Mouse (Mus musculus): ENCODE measurements around the gene Zfp618. TPM values are rescaled to one million over a fixed set of nuclear protein-coding genes. Genes with fewer than 3 reads are reported as not detected.

The Zfp618 gene
- total and polyA plus RNA-seq, 3 experiments: 0.05 TPM; not detected in 2

- Histone ChIP-seq H3K4me1 (ENCODE audit: insufficient read depth, low read depth, low read length) (no peaks in the 10 kb centered on the region), H3K4me3 (ENCODE audit: low read depth, low read length) (no peak overlapping the region), H3K9me3 (replicated peaks) (peaks cover 85% of the 10 kb centered on the region), H3K27me3 (ENCODE audit: insufficient read depth, low read length) (no peaks in the 10 kb centered on the region), H3K36me3 (replicated peaks) (no peaks in the 10 kb centered on the region)
- DNase-seq (ENCODE audit: low spot score) (no peak), ATAC-seq (ENCODE audit: extremely low read depth, insufficient number of reproducible peaks, low FRiP score, poor library complexity, severe bottlenecking) (no peak)
- TF ChIP-seq CTCF (IDR thresholded peaks at IDR 0.05; ENCODE audit: low read depth, low read length): no peak
- no peak for TF ChIP-seq TAL1 (conservative IDR thresholded peaks at IDR 0.05; ENCODE audit: low read depth, low read length)
- no peak for TF ChIP-seq POLR2AphosphoS5 (IDR thresholded peaks at IDR 0.05; ENCODE audit: insufficient replicate concordance, low read depth, low read length)
- no peak for TF ChIP-seq GATA2 (IDR thresholded peaks at IDR 0.05; ENCODE audit: borderline replicate concordance, low read depth, low read length)
- TF ChIP-seq GATA1 (IDR thresholded peaks at IDR 0.05; ENCODE audit: borderline replicate concordance, low read length): no peak
These were observed 70.6 kb downstream of the Zfp618 start for GRCm38 (mm10) chr4:63035991-63036390.

- ATAC-seq (ENCODE audit: extremely low read depth, insufficient number of reproducible peaks, low FRiP score, poor library complexity, severe bottlenecking) (no peak), DNase-seq (ENCODE audit: low spot score) (no peak)
- peaks cover 79% of the 10 kb centered on the region for H3K9me3 ChIP-seq (replicated peaks)
- H3K36me3 ChIP-seq (replicated peaks): no peaks in the 10 kb centered on the region
- TF ChIP-seq POLR2AphosphoS5 (IDR thresholded peaks at IDR 0.05; ENCODE audit: insufficient replicate concordance, low read depth, low read length) (no peak), CTCF (IDR thresholded peaks at IDR 0.05; ENCODE audit: low read depth, low read length) (no peak), TAL1 (conservative IDR thresholded peaks at IDR 0.05; ENCODE audit: low read depth, low read length) (no peak), GATA2 (IDR thresholded peaks at IDR 0.05; ENCODE audit: borderline replicate concordance, low read depth, low read length) (no peak), GATA1 (IDR thresholded peaks at IDR 0.05; ENCODE audit: borderline replicate concordance, low read length) (no peak)
- H3K4me3 ChIP-seq (ENCODE audit: low read depth, low read length): no peak overlapping the region
- no peaks in the 10 kb centered on the region for H3K27me3 ChIP-seq (ENCODE audit: insufficient read depth, low read length)
- no peaks in the 10 kb centered on the region for H3K4me1 ChIP-seq (ENCODE audit: insufficient read depth, low read depth, low read length)
These were observed 71.4 kb downstream of the Zfp618 start for GRCm38 (mm10) chr4:63036790-63037189.

- H3K27me3 ChIP-seq (ENCODE audit: insufficient read depth, low read length): no peaks in the 10 kb centered on the region
- DNase-seq (ENCODE audit: low spot score) (no peak), ATAC-seq (ENCODE audit: extremely low read depth, insufficient number of reproducible peaks, low FRiP score, poor library complexity, severe bottlenecking) (no peak)
- no peak overlapping the region for H3K4me3 ChIP-seq (ENCODE audit: low read depth, low read length)
- H3K36me3 ChIP-seq (replicated peaks): no peaks in the 10 kb centered on the region
- peaks cover 71% of the 10 kb centered on the region for H3K9me3 ChIP-seq (replicated peaks)
- no peaks in the 10 kb centered on the region for H3K4me1 ChIP-seq (ENCODE audit: insufficient read depth, low read depth, low read length)
- TF ChIP-seq TAL1 (conservative IDR thresholded peaks at IDR 0.05; ENCODE audit: low read depth, low read length): no peak
- no peak for TF ChIP-seq GATA1 (IDR thresholded peaks at IDR 0.05; ENCODE audit: borderline replicate concordance, low read length)
- no peak for TF ChIP-seq GATA2 (IDR thresholded peaks at IDR 0.05; ENCODE audit: borderline replicate concordance, low read depth, low read length)
- TF ChIP-seq POLR2AphosphoS5 (IDR thresholded peaks at IDR 0.05; ENCODE audit: insufficient replicate concordance, low read depth, low read length): no peak
- no peak for TF ChIP-seq CTCF (IDR thresholded peaks at IDR 0.05; ENCODE audit: low read depth, low read length)
These were observed 72.2 kb downstream of the Zfp618 start for GRCm38 (mm10) chr4:63037555-63037954.

GRCm38 (mm10) chr4:63038265-63038664 lies 72.9 kb downstream of the Zfp618 start:
- no peak overlapping the region for H3K4me3 ChIP-seq (ENCODE audit: low read depth, low read length)
- no peak for DNase-seq (ENCODE audit: low spot score)
- H3K36me3 ChIP-seq (replicated peaks): no peaks in the 10 kb centered on the region
- no peak for TF ChIP-seq GATA1 (IDR thresholded peaks at IDR 0.05; ENCODE audit: borderline replicate concordance, low read length)
- no peak for TF ChIP-seq TAL1 (conservative IDR thresholded peaks at IDR 0.05; ENCODE audit: low read depth, low read length)
- H3K27me3 ChIP-seq (ENCODE audit: insufficient read depth, low read length): no peaks in the 10 kb centered on the region
- peaks cover 67% of the 10 kb centered on the region for H3K9me3 ChIP-seq (replicated peaks)
- no peak for ATAC-seq (ENCODE audit: extremely low read depth, insufficient number of reproducible peaks, low FRiP score, poor library complexity, severe bottlenecking)
- H3K4me1 ChIP-seq (ENCODE audit: insufficient read depth, low read depth, low read length): no peaks in the 10 kb centered on the region

DNA sequence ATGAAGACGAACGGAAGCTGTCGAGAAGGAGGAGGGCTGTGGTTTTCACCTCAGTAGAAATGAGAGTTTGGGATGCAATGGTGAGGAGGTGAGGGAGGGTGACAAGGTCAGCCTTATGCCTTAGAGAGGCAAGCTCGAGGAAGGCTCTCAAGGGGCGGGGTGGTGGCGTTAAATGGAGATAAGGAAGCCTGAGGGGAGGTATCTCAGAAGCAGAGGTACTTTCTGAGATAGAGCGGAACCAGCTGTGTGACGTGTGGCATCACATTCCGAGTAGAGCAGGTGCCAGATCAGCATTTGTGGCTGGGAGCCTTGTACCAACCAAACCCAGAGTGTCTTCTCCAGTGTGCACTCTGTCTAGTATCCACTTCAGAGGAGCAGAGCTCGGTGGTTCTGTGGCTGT lies 73.6 kb downstream of the Zfp618 start:
- ATAC-seq (ENCODE audit: extremely low read depth, insufficient number of reproducible peaks, low FRiP score, poor library complexity, severe bottlenecking) (no peak), DNase-seq (ENCODE audit: low spot score) (no peak)
- no peaks in the 10 kb centered on the region for H3K36me3 ChIP-seq (replicated peaks)
- H3K9me3 ChIP-seq (replicated peaks): peaks cover 62% of the 10 kb centered on the region
- no peak for TF ChIP-seq CTCF (IDR thresholded peaks at IDR 0.05; ENCODE audit: low read depth, low read length)
- no peak for TF ChIP-seq POLR2AphosphoS5 (IDR thresholded peaks at IDR 0.05; ENCODE audit: insufficient replicate concordance, low read depth, low read length)
- TF ChIP-seq TAL1 (conservative IDR thresholded peaks at IDR 0.05; ENCODE audit: low read depth, low read length): no peak
- no peak for TF ChIP-seq GATA2 (IDR thresholded peaks at IDR 0.05; ENCODE audit: borderline replicate concordance, low read depth, low read length)
- TF ChIP-seq GATA1 (IDR thresholded peaks at IDR 0.05; ENCODE audit: borderline replicate concordance, low read length): no peak
- H3K27me3 ChIP-seq (ENCODE audit: insufficient read depth, low read length): no peaks in the 10 kb centered on the region
- no peaks in the 10 kb centered on the region for H3K4me1 ChIP-seq (ENCODE audit: insufficient read depth, low read depth, low read length)
- H3K4me3 ChIP-seq (ENCODE audit: low read depth, low read length): no peak overlapping the region

DNA sequence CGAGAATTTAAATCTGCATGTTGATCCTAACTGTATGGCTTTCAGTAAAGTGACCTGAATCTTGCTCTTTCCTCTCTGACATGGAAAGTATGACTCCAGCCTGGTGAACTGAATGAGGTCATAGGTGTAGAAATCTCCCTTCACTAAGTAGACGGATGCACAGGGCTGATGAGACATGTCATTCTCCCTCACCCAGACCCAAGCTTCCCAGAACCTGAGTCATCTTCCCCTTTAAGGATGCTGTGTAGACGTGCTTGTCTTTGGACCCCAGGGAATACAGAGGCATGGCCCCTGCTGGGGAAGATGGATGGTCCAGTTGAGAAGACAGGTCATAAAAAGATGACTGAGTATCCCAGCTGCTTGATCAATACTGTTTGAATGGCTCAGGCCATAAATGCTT lies 83.2 kb downstream of the Zfp618 start:
- no peaks in the 10 kb centered on the region for H3K4me1 ChIP-seq (ENCODE audit: insufficient read depth, low read depth, low read length)
- peaks cover 36% of the 10 kb centered on the region for H3K9me3 ChIP-seq (replicated peaks)
- no peak for DNase-seq (ENCODE audit: low spot score)
- no peaks in the 10 kb centered on the region for H3K27me3 ChIP-seq (ENCODE audit: insufficient read depth, low read length)
- H3K36me3 ChIP-seq (replicated peaks): no peaks in the 10 kb centered on the region
- no peak overlapping the region for H3K4me3 ChIP-seq (ENCODE audit: low read depth, low read length)
- no peak for ATAC-seq (ENCODE audit: extremely low read depth, insufficient number of reproducible peaks, low FRiP score, poor library complexity, severe bottlenecking)
- TF ChIP-seq GATA1 (IDR thresholded peaks at IDR 0.05; ENCODE audit: borderline replicate concordance, low read length): no peak
- no peak for TF ChIP-seq TAL1 (conservative IDR thresholded peaks at IDR 0.05; ENCODE audit: low read depth, low read length)
- TF ChIP-seq GATA2 (IDR thresholded peaks at IDR 0.05; ENCODE audit: borderline replicate concordance, low read depth, low read length): no peak
- no peak for TF ChIP-seq CTCF (IDR thresholded peaks at IDR 0.05; ENCODE audit: low read depth, low read length)
- TF ChIP-seq POLR2AphosphoS5 (IDR thresholded peaks at IDR 0.05; ENCODE audit: insufficient replicate concordance, low read depth, low read length): no peak

Data from G1E (cell line).